Mouse (Mus musculus) embryonic facial prominence, embryonic 11.5 days (tissue): ENCODE data around the gene Gipc3. TPM values are rescaled to one million over a fixed set of nuclear protein-coding genes. Genes with fewer than 3 reads are reported as not detected.
A peak's percentile ranks its signal among the peaks of the same experiment; 100 is the strongest.

ENCODE experiments used
- ATAC-seq: fragments of 200-750 bp; cut with Nextera tagmentation; replicated peaks from 2 replicates; pipeline ENCODE4 v1.8.0; 2017; ENCODE audit warnings: low read depth; ENCODE audit not compliant: insufficient number of reproducible peaks, low FRiP score, low TSS enrichment
- DNase-seq: peaks from one replicate; pipeline ENCODE4 v3.0.0-alpha.2; 2015; ENCODE audit warnings: low spot score
- H3K27ac ChIP-seq: fragments of 300-500 bp; sonication (generic); replicated peaks from 2 replicates; pipeline ENCODE4 v1.5.1; 2014; ENCODE audit warnings: mild to moderate bottlenecking, low read depth, low read length, control low read depth
- H3K27me3 ChIP-seq: fragments of 300-500 bp; sonication (generic); 2 replicates; pipeline ENCODE4 v1.6.1; 2014; ENCODE audit warnings: mild to moderate bottlenecking, low read length, moderate library complexity, mixed read lengths; ENCODE audit not compliant: control insufficient read depth, insufficient read depth
- H3K36me3 ChIP-seq: fragments of 300-500 bp; sonication (generic); replicated peaks from 2 replicates; pipeline ENCODE4 v1.6.1; 2014; ENCODE audit warnings: low read depth, mild to moderate bottlenecking, low read length, moderate library complexity, mixed read lengths; ENCODE audit not compliant: control insufficient read depth, insufficient read depth
- H3K4me1 ChIP-seq: fragments of 300-500 bp; sonication (generic); 2 replicates; pipeline ENCODE4 v1.6.1; 2014; ENCODE audit warnings: low read length, mixed read lengths; ENCODE audit not compliant: control insufficient read depth, insufficient read depth
- H3K4me2 ChIP-seq: fragments of 300-500 bp; sonication (generic); 2 replicates; pipeline ENCODE4 v1.6.1; 2014; ENCODE audit warnings: low read depth, mild to moderate bottlenecking, control low read depth, low read length, moderate library complexity
- H3K4me3 ChIP-seq: fragments of 300-500 bp; sonication (generic); 2 replicates; pipeline ENCODE4 v1.5.1; 2014; ENCODE audit warnings: low read depth, low read length, control low read depth
- H3K9ac ChIP-seq: fragments of 300-500 bp; sonication (generic); replicated peaks from 2 replicates; pipeline ENCODE4 v1.6.1; 2014; ENCODE audit warnings: mild to moderate bottlenecking, control low read depth, low read length
- H3K9me3 ChIP-seq: fragments of 300-500 bp; sonication (generic); replicated peaks from 2 replicates; pipeline ENCODE4 v1.6.1; 2016; ENCODE audit warnings: mild to moderate bottlenecking, low read length, inconsistent platforms, mixed read lengths; ENCODE audit not compliant: control insufficient read depth
- WGBS: fragments of 180-500 bp; shearing (Covaris S2); extraction: QIAGEN DNeasy Blood & Tissue Kit; methylation state at CpG from one replicate; pipeline ENCODE4 v1.1.7; 2014; 5-methylcytosine and 5-hydroxymethylcytosine counted together
- polyA plus RNA-seq: library from polyadenylated mRNA; unstranded; fragments of >200 nt; fragmentation: Nextera tagmentation; extraction: Ambion mirVana; gene quantifications from 2 replicates; pipeline ENCODE4 v1.2.1, GENCODE M21; 2014

Gene Gipc3
- polyA plus RNA-seq, 1 experiment from 2014 or later: not detected

DNA sequence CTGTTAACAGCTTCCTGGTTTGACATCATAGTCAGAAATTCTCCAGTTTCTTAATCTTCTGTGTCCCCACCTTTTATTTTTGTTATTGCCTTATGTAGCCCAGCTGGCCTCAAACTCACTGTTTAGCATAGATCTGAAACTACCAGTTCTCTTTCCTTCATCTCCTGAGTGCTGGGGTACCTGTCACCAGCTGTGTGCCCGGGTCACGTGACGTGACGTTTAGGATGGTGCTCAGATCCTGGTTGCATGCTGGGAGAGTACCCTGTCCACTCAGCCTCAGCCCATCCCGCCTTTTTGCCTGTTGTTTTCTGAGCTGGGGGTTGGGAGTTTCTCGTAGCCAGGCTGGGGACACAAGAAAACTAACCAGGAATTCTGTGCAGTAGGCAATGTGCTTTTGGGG, 45.8 kb downstream of the Gipc3 start:
- DNase-seq: no peak
- H3K36me3 ChIP-seq: no peaks in the 10 kb centered on the region
- H3K9ac ChIP-seq: no peak overlapping the region
- no peak overlapping the region for H3K4me2 ChIP-seq
- no peak for ATAC-seq
- H3K27me3 ChIP-seq: no peaks in the 10 kb centered on the region
- no peak overlapping the region for H3K27ac ChIP-seq
- WGBS: 67% methylated on average over 6 of the region's 6 CpGs
- no peaks in the 10 kb centered on the region for H3K9me3 ChIP-seq
- peaks cover 8% of the 10 kb centered on the region; the same call in 1 of the 2 replicates for H3K4me1 ChIP-seq
- no peak overlapping the region for H3K4me3 ChIP-seq

- Histone ChIP-seq H3K4me1 (peaks cover 8% of the 10 kb centered on the region; the same call in 1 of the 2 replicates), H3K4me2 (no peak overlapping the region), H3K27ac (no peak overlapping the region), H3K9ac (no peak overlapping the region), H3K27me3 (peaks cover 13% of the 10 kb centered on the region), H3K36me3 (no peaks in the 10 kb centered on the region), H3K4me3 (no peak overlapping the region), H3K9me3 (no peaks in the 10 kb centered on the region)
- WGBS: 93% methylated on average over 6 of the region's 6 CpGs
- ATAC-seq: no peak
- no peak for DNase-seq
Observed at GRCm38 (mm10) chr10:81295185-81295584, 47.9 kb downstream of the Gipc3 start.

- no peaks in the 10 kb centered on the region for H3K9me3 ChIP-seq
- peak overlapping the region; percentile 87 for H3K9ac ChIP-seq
- H3K27me3 ChIP-seq: peaks cover 18% of the 10 kb centered on the region
- H3K4me1 ChIP-seq: peaks cover 8% of the 10 kb centered on the region; the same call in 1 of the 2 replicates
- 58% methylated on average over 8 of the region's 8 CpGs for WGBS
- peak overlapping the region; percentile 75 for H3K4me2 ChIP-seq
- ATAC-seq (no peak), DNase-seq (no peak)
- H3K27ac ChIP-seq: no peak overlapping the region
- H3K36me3 ChIP-seq: no peaks in the 10 kb centered on the region
- H3K4me3 ChIP-seq: peak overlapping the region; percentile 91
Observed at GRCm38 (mm10) chr10:81294442-81294841, 48.6 kb downstream of the Gipc3 start.

DNA sequence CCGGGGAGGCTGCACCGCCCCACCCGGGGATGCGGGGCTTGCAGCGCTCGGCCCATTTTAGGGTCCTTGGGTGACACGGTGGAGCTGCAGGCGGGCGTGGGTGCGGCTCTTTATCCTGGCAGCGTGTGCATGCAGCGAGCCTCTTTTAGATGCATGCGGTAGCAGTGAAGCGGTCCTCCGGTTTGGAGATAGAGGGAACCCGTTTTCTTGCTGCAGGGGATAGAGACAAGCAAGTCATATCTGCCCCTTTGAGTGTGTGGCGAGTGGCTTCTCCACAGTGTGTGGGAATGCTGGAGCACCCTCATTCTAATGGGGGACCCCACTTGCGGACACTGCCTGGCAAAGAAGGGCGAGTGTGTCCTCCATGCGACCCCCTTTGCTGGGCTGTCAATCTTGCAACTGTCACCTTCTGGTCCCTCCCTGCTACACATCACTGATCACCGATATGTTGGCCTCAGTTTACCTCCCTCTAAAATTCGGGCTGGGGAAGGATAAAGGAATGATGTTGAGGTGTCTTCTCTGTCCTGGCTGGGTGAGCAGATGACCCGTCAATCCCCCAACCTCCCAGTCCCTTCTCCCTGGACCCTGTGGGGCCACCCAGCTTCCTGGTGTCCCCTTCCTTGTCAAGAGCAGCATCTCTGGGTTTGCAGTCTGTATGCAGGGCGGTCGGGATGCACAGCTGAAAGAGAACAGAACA, 49.6 kb downstream of the Gipc3 start:
- WGBS: 3% methylated on average over 24 of the region's 25 CpGs
- H3K4me1 ChIP-seq: peaks cover 8% of the 10 kb centered on the region; the same call in 1 of the 2 replicates
- ATAC-seq (peak; percentile 2; the same call in 1 of the 2 replicates), DNase-seq (no peak)
- peak overlapping the region; percentile 87 for H3K9ac ChIP-seq
- H3K4me3 ChIP-seq: peak overlapping the region; percentile 91
- H3K27me3 ChIP-seq: peaks cover 18% of the 10 kb centered on the region
- no peaks in the 10 kb centered on the region for H3K9me3 ChIP-seq
- H3K27ac ChIP-seq: peak overlapping the region; percentile 67; the same call in 1 of the 2 replicates
- peak overlapping the region; percentile 75 for H3K4me2 ChIP-seq
- no peaks in the 10 kb centered on the region for H3K36me3 ChIP-seq

GRCm38 (mm10) chr10:81292554-81293333, 50.3 kb downstream of the Gipc3 start, which contains the start of gene Pip5k1c:
Gene Pip5k1c, plus strand, starts transcription at chr10:81292963.
- under 1% methylated on average over 76 of the region's 80 CpGs for WGBS
- H3K27me3 ChIP-seq: peaks cover 18% of the 10 kb centered on the region
- H3K27ac ChIP-seq: peak within 1 kb of the TSS; percentile 67
- peak within 1 kb of the TSS; percentile 87 for H3K9ac ChIP-seq
- H3K9me3 ChIP-seq: no peaks in the 10 kb centered on the region
- peak within 1 kb of the TSS; percentile 75 for H3K4me2 ChIP-seq
- peak; percentile 100 for DNase-seq
- peak; percentile 89 for ATAC-seq
- H3K4me3 ChIP-seq: peak within 1 kb of the TSS; percentile 91
- H3K4me1 ChIP-seq: peaks cover 8% of the 10 kb centered on the region; the same call in 1 of the 2 replicates
- H3K36me3 ChIP-seq: no peaks in the 10 kb centered on the region

GRCm38 (mm10) chr10:81291511-81292104, 51.5 kb downstream of the Gipc3 start, which contains the start of gene Tjp3:
Gene Tjp3, minus strand, starts transcription at chr10:81291581.
- no peak for ATAC-seq
- 72% methylated on average over 9 of the region's 9 CpGs for WGBS

GRCm38 (mm10) chr10:81290698-81291460, 52.2 kb downstream of the Gipc3 start:
- no peak for ATAC-seq
- no peaks in the 10 kb centered on the region for H3K36me3 ChIP-seq
- peaks cover 20% of the 10 kb centered on the region for H3K27me3 ChIP-seq
- peaks cover 8% of the 10 kb centered on the region; the same call in 1 of the 2 replicates for H3K4me1 ChIP-seq
- H3K4me2 ChIP-seq: no peak overlapping the region
- H3K9ac ChIP-seq: no peak overlapping the region
- no peaks in the 10 kb centered on the region for H3K9me3 ChIP-seq
- WGBS: 14% methylated on average over 24 of the region's 24 CpGs
- H3K4me3 ChIP-seq: no peak overlapping the region
- no peak overlapping the region for H3K27ac ChIP-seq
- no peak for DNase-seq

More at GRCm38 (mm10) chr10:81291511-81292104, 51.5 kb downstream of the Gipc3 start, which contains the start of gene Tjp3:
- peak within 1 kb of the TSS; percentile 91 for H3K4me3 ChIP-seq
- no peak within 1 kb of the TSS for H3K9ac ChIP-seq
- H3K9me3 ChIP-seq: no peaks in the 10 kb centered on the region
- DNase-seq: no peak
- H3K36me3 ChIP-seq: no peaks in the 10 kb centered on the region
- H3K4me1 ChIP-seq: peaks cover 8% of the 10 kb centered on the region; the same call in 1 of the 2 replicates
- no peak within 1 kb of the TSS for H3K4me2 ChIP-seq
- H3K27me3 ChIP-seq: peaks cover 19% of the 10 kb centered on the region
- no peak within 1 kb of the TSS for H3K27ac ChIP-seq
